Mouse (Mus musculus) left cerebral cortex, postnatal 36 days (tissue): ENCODE measurements at regions not wholly inside any gene's neighbourhood (a gene's known extent, or its start where the extent isn't known, plus 50 kb on each side); places are given as distances from the start of the nearest gene placed in this dataset.

Experiments
- DNase-seq, 2 experiments: peaks; one replicate each; pipeline ENCODE4 v3.0.0; 2021 to 2022; ENCODE audit warnings: low spot score in 2 of 2, mixed read lengths in 1 of 2
- intact Hi-C: fragments of 180-260 bp; cut with DNase I; formaldehyde crosslinking; loops from one replicate; pipeline ENCODE4 v1.15.1; 2025

- intact Hi-C loops = no loop called here
- no peak for DNase-seq
Measured at GRCm38 (mm10) chr1:143060698-143061576, 579.5 kb upstream of the B3galt2 start.

- no peak for DNase-seq
- intact Hi-C loops = no loop called here
Measured at GRCm38 (mm10) chr1:143065493-143065892, 575.0 kb upstream of the B3galt2 start.

- no peak for DNase-seq
- intact Hi-C loops = no loop called here
Measured at GRCm38 (mm10) chr1:143071781-143072382, 568.6 kb upstream of the B3galt2 start.

DNA sequence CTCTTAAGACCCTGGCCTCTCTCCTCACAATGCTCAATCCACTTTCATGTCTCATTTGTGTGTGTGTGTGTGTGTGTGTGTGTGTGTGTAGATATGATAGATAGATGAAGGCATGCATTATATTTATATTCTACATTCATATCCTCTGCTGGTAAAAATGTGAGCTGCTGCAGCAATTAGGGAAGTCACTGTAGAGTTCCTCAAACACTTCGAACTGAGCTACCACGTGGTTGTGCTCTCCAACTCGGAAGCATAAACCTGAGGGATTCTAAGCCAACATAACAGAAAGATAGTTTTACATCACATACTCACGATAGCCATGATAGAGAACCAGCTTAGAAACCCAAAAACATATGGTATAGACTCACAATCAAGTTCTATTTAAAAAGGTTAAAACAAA lies 565.5 kb upstream of the B3galt2 start:
- DNase-seq = no peak
- intact Hi-C loops = no loop called here

GRCm38 (mm10) chr1:143080441-143080840 lies 560.0 kb upstream of the B3galt2 start:
- intact Hi-C loops = no loop called here
- DNase-seq = no peak

- intact Hi-C loops = no loop called here
- DNase-seq = no peak
Measured at GRCm38 (mm10) chr1:143096904-143097303, 543.6 kb upstream of the B3galt2 start.

DNA sequence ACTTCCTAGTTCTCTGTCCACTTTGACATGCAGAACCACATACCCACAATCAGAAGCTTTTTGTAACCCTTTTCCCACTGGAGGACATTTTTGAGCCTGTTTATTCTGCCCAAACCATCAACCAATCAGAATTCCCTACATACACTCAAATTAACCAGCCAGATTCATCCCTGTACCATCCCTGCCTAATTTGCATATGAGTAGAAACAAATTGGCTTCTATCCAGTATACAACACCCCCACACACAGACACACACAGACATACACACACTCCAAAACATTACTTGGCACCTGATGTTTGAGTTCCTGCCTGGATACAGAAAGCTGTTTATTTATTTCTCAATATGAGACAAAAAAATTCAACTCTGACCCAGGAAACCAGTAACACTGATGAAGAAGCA lies 542.2 kb upstream of the B3galt2 start:
- DNase-seq = no peak
- intact Hi-C loops = no loop called here

- DNase-seq = no peak
- intact Hi-C loops = no loop called here
Measured at GRCm38 (mm10) chr1:143122185-143122584, 518.3 kb upstream of the B3galt2 start.

- intact Hi-C loops = no loop called here
- DNase-seq = peak; percentile 9 to 19
Measured at GRCm38 (mm10) chr1:143130257-143130656, 510.2 kb upstream of the B3galt2 start.

DNA sequence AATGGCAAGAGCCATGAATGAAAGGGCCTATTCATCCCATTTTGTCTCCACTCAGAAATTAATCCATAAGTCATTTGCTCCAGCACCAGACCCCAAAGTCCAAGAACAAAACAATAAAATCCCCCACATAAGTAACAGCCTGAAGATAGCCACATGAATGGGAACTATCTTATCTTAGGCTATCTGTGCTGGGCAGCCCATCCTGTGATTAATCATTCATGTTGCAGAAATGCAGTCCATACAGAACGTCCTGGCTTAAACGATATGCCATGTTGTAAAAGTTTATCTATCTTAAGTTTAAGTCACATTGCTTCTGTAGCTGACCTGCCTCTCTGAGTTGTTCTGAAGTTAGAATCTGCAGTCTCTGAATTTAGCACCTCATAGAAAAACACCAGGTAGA lies 507.7 kb upstream of the B3galt2 start:
- intact Hi-C loops = no loop called here
- no peak for DNase-seq

DNA sequence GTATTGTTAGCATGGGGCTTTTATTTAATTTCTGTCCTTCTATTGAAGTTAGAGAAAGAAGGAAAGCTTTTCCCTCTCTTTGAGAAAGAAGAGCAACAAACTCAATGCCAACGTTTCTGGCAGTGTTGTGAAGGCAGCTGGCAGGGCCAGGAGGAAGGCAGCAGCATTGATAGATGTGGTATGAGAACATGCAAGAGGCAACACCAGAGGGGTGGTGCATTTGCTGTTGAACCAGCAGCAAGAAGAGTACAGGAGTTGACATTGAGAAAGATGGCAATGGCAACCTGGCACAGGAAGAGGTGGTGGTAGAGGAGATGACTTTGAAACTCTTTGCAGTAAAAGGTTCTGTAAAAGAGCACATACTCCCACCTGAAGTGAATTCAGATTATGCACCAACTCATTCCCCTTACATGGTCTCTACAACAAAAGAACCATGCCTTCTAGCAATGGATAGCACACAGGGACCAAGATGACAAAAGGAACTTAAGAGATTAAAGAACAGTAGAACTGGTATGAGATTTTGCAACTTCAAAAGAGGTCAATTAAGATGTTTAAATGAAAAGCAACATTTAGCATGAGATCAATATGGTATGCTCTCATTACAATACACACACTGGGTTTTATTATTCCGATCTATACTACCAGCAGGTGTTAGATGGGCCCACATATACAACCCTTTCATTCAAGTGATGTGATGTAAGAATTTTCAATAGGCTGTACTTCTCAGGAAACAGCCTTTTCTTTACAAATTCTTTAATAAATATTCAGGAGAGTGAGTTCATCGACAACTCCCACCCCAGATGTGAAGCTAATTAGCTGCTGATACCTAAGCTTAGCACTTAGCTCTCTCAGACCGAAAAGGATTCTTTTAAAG lies 495.1 kb upstream of the B3galt2 start:
- intact Hi-C loops = no loop called here
- DNase-seq = no peak

DNA sequence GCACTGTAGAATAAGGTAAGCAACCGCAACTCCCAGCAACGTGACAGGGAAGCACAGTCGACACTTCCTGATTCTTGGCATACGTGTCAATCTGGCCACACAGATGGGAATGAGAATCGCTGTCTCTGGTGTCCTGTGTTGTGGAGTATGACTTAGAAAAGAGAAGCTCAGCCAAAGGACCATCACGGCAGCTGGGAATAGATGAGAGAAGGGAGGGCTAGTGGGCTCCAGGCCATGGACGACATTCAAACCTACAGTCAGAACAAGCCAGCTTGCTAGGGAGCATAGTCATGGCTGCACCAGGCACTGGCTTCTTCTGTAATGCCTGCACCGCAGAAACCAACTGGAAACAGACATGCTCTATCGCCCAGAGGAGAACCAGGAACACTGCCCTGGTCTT lies 469.2 kb upstream of the B3galt2 start:
- intact Hi-C loops = no loop called here
- peak in 1 of 2 experiments; percentile 6 for DNase-seq

GRCm38 (mm10) chr1:143173836-143174235 lies 466.6 kb upstream of the B3galt2 start:
- no peak for DNase-seq
- intact Hi-C loops = no loop called here

DNA sequence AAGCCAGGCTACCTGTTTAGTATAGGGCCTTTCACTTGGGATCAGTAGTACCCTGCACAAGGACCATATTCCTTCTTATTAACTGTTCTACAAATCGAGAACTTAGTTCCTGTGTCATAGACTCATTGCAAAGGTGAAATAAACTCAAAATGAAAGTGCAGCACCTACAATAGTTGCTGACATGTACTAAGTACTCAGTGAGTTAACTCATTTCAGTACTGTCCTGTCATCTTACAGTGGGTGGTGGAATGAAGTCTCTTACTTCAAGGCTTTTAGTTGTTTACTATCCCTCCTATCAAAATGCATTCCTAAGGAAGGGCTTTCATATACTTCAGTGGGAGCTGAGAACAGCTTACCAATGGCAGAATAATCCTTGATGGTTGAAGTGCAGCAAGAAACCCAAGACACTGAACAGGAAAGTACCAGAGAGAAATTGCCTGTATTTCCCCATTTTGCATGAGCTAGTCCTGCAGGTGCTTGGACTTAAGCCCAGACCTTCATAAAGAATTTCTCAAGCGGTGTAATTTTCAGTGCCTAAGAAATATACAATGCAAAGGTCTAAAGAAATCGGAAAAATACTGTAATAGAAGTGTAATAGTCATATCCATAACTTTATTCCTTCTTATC lies 448.2 kb upstream of the B3galt2 start:
- no peak for DNase-seq
- intact Hi-C loops = no loop called here

- intact Hi-C loops = no loop called here
- DNase-seq = peak; percentile 62 to 67
Measured at GRCm38 (mm10) chr1:143200213-143200889, 440.1 kb upstream of the B3galt2 start.

GRCm38 (mm10) chr1:143200971-143201370 lies 439.5 kb upstream of the B3galt2 start:
- intact Hi-C loops = no loop called here
- no peak for DNase-seq

- intact Hi-C loops = no loop called here
- DNase-seq = no peak
Measured at GRCm38 (mm10) chr1:143202182-143202581, 438.3 kb upstream of the B3galt2 start.

- intact Hi-C loops = no loop called here
Measured at GRCm38 (mm10) chr1:143204070-143204469, 436.4 kb upstream of the B3galt2 start.

GRCm38 (mm10) chr1:143206995-143207394 lies 433.5 kb upstream of the B3galt2 start:
- intact Hi-C loops = loop anchor here (2.0 kb wide), 1 partner anchor 154 kb away; no protein-coding TSS in a partner anchor
- DNase-seq = no peak

More at GRCm38 (mm10) chr1:143204070-143204469, 436.4 kb upstream of the B3galt2 start:
- DNase-seq = no peak
